Mouse (Mus musculus): ENCODE measurements around the gene Cldn20. TPM values are rescaled to one million over a fixed set of nuclear protein-coding genes. Genes with fewer than 3 reads are reported as not detected.

The Cldn20 gene
- total RNA-seq, 2 experiments from 2014 or later: not detected

DNA sequence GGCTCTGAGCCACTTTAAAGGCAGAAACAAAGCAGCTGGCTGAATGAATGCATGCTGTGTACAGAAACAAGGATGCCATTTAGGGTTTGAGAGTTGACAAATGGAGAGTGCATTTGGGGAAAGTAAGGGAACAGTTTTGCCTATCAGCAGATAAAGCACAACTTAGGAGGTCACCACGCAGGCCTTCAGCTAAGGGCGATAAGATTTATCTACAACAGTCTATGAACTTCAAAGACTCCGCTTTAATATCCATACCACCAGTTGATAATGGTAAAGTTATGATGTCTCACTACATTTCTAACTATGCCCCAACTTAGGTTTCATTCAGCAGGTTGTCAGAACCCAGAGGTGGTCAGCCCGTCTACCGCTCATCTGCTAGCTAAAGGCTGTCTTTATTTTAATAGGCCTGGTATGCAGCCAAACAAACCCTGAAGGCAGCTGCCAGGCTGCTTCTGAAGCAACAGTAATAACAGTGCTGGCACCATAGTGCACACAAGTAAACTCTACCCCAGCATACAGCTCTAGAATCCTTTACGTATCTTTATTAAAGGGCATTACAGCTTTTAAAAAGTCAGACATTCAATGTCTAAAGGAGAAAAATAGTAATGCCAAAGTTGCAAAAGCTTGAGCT, 4.4 kb upstream of the Cldn20 start:
- intact Hi-C loops (cut with DNase I): no loop called here
- DNase-seq: peak in 1 of 2 experiments; percentile 3

DNA sequence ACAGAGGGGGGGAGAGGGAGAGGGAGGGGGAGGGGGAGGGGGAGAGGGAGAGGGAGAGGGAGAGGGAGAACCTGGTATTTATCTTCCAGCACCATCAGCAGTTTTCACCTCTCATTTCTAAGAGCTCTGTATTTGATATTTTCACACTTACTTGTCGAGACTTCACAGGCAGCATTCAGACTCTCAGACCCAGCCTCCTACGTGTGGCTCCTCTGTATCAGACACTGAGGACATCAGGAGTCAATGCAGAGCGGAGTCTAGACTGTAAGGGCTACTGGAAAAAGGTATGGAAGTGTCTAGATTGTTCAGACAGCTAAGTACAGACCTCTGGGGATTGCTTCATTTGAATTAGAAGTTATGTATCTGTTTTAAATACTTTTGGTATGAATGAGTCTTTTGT, 2.8 kb upstream of the Cldn20 start:
- DNase-seq: no peak
- intact Hi-C loops (cut with DNase I): no loop called here

DNA sequence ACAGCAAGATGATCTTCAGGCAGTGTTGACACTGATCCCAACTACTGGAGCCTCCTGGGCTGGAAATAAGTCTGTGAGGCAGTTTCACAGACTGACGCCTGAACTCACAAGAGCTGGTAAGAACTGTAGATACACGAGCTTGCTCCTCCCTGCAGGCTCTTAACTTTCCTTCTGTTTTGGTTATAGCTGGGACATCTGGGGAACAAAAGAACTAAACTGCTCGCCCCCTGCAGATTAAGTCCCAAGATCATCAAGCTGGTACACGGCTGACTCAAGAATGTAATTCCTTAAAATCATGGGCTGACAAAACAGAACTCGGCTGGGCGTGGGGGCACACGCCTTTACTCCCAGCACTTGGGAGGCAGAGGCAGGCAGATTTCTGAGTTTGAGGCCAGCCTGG, 1.8 kb upstream of the Cldn20 start:
- no peak for DNase-seq

DNA sequence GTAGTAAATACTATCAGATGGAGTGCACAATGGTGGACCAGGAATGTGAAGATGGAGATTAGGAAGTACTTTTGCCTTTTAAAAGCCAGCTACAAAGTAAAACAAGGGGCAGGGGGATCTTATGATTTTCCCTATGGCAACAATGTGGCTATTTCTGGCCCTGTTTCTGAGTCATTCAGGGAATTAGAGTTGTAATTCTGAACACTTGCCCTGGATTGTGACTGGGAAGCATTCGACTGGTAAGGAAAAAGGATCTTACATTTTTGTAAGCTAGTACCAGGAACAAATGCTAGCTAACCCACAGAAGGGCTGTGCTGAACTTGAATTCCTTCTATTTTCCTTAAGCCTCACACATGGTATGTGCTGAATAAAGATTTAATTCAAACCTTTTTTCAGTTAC, 713 bp upstream of the Cldn20 start:
- no peak for DNase-seq
- intact Hi-C loops (cut with DNase I): no loop called here

More for the DNA sequence above, 1.8 kb upstream of the Cldn20 start:
- intact Hi-C loops (cut with DNase I): no loop called here

DNA sequence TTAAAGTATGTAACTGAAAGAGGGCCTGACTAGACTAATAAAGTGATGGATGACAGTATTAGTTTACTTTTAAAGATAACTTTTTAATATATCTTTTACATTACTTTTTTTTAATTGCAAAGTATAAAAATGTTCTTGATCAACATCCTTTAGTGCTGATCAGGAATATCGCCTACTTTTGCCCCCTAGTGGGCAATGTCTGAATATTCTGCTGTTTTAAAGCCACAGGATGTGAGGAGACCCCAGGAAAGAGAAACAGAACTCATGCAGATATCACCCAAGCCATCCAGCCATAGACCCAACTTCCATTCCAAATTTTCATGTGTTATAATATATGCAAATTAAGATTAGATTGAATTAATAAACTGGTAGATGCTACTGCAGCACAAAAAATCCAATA, 1.1 kb downstream of the Cldn20 start:
- peak in 1 of 2 experiments; percentile 14 for DNase-seq

DNA sequence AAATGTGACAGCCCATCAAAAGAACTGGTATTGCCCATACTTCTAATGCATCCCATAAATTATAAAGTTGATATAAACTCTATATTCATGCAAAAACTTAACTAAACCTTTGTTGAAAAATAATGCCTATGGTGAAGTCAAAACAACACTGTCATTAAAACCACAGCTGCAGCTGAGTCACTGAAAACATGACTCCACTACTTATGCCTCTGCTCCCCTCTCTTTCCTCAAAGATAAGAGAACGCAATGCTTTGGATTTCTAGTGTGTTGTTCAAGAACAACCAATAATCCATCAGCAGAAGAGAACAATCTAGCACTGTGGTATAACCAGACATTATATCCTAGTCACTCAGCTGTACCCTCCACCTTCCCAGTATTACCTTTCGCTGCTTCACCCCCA, 8.0 kb downstream of the Cldn20 start:
- no peak for DNase-seq
- intact Hi-C loops (cut with DNase I): no loop called here

More for the DNA sequence above, 1.1 kb downstream of the Cldn20 start:
- intact Hi-C loops (cut with DNase I): no loop called here

DNA sequence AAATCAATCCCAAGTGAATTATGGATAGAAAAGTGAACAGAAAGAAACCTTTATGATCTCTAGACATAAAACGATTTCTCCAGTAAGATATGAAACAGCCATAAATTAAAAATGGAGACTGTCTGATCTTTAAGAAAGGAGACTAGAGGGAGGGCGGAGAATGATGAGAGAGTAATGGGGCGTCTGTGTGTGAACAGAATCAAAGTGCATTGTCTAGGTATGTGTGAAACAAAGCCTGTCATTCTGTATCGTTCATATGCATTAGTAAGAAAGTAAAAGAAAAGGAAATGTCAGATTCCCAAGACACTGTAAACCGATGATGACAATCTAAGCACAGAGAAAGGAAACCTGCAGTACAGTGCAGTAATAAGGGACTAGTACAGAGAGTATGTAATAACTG, 8.7 kb downstream of the Cldn20 start:
- intact Hi-C loops (cut with DNase I): no loop called here
- no peak for DNase-seq

DNA sequence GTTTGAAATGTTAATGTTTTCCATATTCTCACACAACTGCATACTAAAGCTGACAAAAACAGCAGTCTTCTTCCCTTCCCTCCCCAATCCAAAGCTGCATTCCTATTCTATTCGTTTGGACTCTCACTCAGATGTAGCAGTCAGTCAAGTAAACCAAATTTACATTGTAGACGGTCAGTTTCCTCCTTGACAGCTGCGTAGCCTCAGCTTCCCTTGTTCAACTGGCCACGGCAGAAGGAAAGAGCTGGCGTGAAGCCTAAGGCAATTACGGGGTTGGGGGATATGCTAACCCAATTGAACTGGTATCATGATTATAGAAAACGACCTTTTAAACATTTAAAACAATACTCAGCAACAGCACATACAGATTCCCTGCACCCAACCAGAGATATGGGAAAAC, 15.4 kb downstream of the Cldn20 start:
- intact Hi-C loops (cut with DNase I): no loop called here
- DNase-seq: no peak

DNA sequence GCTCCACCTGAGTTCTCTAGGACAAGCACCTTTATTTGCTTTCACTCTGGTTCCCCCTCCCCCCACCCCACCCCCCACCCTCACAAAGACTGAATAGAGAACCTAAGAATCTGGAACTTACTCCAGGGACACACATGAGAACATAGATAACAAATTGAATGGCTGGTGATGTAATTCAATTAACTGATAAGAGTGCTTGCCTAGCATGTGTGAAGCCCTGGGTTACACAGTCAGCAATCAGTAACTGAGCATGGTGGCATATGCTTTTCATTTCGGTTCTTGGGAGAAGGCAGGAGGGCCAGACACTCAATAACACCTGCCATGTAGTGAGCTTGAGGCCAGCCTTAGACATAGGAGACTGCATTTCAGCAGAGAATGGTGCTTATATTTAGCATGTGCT, 23.9 kb downstream of the Cldn20 start:
- intact Hi-C loops (cut with DNase I): no loop called here

DNA sequence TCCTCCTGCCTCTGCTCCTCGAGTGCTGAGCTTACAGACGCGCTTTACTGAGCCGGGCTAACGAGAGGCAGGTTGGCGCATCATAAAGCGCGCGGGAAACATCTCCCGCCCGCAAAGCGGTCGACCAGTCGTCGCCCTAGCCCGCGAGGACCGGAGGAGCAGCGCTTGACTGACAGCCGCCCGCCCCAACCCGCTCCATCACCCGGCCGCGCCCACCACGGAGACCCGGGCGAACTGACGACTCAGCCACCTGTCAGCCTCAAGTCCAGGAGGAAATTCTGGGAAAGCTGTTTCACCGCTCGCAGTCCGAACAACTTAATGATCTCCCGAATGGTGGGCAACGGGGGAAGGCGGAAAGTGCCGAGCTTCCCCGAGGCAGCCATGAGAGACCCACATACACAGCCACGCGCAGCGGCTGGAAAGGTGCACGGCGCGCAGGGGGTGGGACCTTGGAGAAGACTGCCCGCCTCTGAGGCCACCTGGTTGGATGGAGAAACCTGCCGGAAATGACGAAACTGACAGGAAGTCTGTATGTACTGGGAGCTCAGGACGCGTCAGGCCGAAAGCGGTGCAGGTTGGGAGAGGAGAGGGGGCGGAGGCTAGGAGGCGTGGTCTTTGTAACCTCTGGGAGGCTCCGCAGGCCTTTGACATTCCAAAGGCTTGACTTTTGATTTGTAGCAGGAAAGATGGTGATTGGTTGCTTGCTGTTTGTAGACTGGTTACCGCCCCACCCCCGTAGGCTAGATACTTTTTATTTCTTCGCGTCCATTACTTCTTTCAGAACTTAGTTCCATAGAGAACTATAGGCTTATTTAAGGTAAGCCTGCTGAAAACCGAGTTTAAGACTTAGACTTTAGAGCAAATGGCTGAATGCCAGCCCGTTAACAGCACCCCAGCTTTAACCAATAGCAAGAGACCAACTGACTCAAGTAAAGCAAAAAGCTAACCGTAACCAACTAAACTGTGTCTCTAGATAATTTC, 25.3 kb downstream of the Cldn20 start, which contains the start of gene Tfb1m:
Tfb1m (minus strand) TSS at position 451 of the 981 bp plus-strand sequence.
- peak; percentile 94 to 97 for DNase-seq
- intact Hi-C loops (cut with DNase I): no loop called here

More for the DNA sequence above, 23.9 kb downstream of the Cldn20 start:
- DNase-seq: no peak

DNA sequence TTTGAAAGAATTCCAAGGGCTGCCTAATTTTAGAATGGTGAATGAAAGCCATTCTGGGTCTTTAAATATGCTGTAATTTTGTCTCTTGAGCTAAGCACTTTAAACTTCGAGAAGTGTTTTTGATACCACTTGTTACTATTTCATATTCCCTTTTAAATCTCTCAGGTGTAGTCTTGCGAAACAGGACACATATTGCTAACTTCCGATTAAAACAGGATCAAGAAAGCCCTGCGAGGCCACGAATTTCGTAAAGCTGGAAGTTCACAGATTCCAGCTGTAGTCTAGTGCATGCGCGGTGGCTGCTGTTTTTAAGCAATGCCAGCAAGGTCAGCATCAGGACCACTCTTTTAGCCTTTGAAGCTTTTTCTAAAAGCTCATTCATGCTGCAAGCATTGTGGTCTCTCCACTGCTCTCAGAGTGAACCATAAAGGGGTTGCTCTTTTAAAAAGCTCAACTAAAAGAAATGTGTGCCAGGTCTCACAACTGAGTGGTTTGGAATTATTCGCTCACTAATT, 26.1 kb downstream of the Cldn20 start:
- intact Hi-C loops (cut with DNase I): no loop called here
- peak in 1 of 2 experiments; percentile 3 for DNase-seq

DNA sequence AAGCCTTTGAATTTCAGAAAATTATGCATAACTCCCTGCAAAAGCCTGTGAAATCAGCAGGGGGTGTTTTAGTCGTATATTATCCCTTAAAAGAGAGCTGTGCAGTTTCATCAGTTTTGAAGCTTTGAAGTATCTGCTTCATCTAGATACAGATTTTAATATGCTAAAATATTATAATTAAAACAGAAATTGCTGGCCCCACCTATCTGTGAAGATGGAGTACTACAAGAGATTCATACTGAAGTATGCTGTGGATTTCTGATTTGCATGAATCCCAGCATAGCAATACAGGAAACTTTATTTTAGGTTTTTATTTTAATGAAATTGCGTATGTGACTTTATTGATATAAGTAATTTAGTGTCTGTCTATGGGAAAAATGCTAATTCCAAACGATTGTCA, 28.2 kb downstream of the Cldn20 start:
- intact Hi-C loops (cut with DNase I): no loop called here
- no peak for DNase-seq

DNA sequence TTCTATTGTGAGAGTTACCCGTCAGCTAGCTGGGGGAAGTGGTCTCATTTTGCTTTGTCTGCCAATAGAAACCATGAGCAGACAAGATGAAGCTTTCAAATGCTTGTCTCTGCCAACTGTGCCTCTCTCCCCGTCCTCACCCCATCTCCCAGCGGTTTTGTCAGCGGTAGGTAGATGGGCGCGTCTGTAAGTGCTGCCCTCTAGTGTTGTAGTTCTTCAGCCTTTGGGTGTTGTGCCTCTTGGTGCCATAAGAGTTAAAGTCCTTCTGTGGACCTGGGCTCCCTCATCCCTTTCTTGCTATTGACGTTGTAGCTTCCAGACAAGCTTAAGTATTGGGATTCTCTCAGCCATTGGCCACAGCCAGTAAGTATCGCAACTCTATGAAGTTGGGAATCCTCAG, 30.1 kb downstream of the Cldn20 start:
- DNase-seq: no peak
- intact Hi-C loops (cut with DNase I): no loop called here

DNA sequence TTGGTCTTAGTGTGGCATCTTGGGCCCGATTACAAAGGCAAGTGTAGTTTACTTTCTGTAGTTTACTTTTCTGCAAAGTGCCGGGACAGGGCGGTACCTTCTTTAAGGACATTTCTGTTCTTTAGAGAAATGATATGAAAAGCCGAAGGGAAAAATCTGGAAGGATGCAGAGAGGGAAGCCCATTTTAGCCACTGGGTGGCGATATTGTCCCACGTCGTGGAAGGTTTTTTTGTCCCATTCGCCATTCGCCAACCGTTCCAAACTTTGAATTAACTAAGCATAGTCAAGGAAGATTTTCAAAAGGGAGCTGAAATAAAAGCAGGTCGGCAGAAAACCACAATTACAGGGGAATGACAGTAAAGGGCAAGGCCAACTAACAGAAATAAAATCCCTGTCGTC, 38.5 kb downstream of the Cldn20 start:
- DNase-seq: peak; percentile 75 to 85
- intact Hi-C loops (cut with DNase I): loop anchor here (1.0 to 10.0 kb wide), 3 partner anchors 222 to 1831 kb away; no protein-coding TSS in a partner anchor

Other genes starting within 250 kb of the Cldn20 start
- gene Tiam2, start 206.0 kb upstream of the Cldn20 start, total RNA-seq (2021): 1 to 10 TPM; 2.7 to 2.8 TPM
- 1 to 10 TPM; 7.3 to 8.3 TPM for gene Tfb1m, start 25.2 kb downstream of the Cldn20 start, total RNA-seq (2021)
- gene Nox3, start 163.7 kb downstream of the Cldn20 start, total RNA-seq (2021): not detected

All from heart, postnatal 14 days (tissue).